Mouse (Mus musculus): Measurements from ENCODE around the gene Cux1.

Gene Cux1

GRCm38 (mm10) chr5:136363421-136363820 lies 203.9 kb downstream of the Cux1 start:
- DNase-seq = no peak

DNA sequence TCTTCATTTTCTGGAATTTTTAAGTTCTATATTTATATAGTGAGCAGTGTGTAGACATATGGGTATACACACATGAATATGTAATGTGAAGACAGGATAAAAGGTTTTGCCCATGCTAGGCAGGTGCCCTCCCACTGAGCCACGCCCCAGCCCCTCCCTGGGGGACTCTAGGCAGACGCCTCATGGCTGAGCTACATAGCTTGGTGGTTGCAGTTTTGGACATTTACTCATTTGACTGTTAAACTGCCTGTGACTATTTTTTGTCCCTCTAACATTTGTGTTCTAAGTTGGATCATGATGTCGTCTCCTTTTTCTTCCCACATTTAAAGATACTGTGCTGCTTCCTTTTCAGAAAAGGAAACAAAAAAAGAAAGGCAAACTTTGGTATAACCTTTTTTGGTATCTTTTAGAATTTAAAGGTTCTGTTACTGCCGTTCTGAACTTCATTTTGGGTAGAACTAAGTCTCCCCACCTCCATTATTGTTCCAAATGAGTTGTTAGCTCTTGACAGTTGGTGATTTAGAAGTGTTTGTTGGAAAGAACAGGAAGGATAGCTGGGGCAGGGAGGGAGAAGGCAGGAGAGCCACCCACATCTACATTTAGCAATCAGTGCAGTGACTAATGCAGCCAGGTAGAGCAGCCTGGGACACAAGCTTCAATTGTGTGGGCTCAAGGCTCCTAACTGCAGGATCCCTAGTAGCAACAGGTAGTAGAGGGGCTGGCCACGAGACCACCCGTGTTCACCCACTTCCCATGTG lies 204.6 kb downstream of the Cux1 start:
- DNase-seq = no peak

- no peak for DNase-seq
Observed at GRCm38 (mm10) chr5:136362021-136362420, 205.3 kb downstream of the Cux1 start.

- no peak for DNase-seq
Observed at GRCm38 (mm10) chr5:136357227-136357626, 210.1 kb downstream of the Cux1 start.

GRCm38 (mm10) chr5:136355583-136356126 lies 211.6 kb downstream of the Cux1 start:
- no peak for DNase-seq

- DNase-seq = no peak
Observed at GRCm38 (mm10) chr5:136354729-136355128, 212.6 kb downstream of the Cux1 start.

DNA sequence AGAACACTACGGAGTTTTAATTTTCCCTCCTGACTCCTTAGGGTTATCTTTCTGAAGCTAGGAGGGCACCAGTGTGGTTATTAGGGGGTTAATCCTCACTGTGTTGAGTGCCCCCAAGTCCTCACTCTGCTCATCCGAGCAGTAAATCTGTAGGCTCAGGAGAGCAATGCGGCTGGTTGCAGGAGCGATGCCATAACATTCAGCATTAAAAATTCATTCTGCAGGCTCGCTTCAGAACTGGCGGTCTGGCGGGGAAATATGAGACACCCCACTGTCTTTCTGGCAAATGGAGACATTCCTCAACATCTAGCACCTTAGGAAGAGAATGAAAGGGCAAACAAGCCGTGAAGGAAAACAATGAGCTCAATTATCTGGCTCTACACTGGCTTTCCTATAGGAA lies 214.2 kb downstream of the Cux1 start:
- DNase-seq = no peak

GRCm38 (mm10) chr5:136343156-136343890 lies 224.0 kb downstream of the Cux1 start:
- no peak for DNase-seq

DNA sequence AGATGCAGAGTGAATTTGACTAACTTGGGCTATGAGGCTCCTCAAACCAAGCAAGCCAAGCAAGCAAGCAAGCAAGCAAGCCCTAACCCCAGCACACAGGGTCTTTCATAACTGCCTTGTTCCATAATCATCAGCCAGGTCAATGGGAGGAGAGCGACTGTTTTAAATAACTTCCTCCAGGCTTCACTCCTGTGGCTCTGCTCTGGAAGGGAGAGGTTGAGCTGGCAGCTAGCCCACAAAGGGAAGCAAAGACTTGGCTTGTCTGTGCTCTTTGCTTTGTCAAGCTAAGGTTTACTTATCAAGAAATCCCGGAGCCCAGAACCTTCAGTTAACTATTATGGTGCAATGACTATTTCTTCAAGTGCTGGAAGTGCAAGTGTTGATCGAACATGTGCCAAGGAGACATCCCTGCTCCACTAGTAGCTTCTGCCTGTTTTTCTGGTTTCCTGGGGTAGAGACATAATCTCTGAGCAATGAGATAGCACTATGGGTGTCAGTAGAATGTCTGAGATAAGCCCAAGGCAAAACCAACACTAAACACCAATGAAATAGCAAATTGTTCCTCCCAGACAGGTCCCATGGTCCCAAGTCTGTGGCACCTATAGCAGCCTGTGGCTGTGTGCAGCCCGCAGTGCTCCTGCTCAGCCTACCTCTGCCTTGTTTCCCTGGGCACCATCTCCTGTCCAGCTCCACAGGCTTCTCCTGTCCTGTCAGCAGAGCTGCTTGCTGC lies 230.3 kb downstream of the Cux1 start:
- peak in 1 of 2 experiments; percentile 29 for DNase-seq

- DNase-seq = no peak
Observed at GRCm38 (mm10) chr5:136335681-136336080, 231.6 kb downstream of the Cux1 start.

DNA sequence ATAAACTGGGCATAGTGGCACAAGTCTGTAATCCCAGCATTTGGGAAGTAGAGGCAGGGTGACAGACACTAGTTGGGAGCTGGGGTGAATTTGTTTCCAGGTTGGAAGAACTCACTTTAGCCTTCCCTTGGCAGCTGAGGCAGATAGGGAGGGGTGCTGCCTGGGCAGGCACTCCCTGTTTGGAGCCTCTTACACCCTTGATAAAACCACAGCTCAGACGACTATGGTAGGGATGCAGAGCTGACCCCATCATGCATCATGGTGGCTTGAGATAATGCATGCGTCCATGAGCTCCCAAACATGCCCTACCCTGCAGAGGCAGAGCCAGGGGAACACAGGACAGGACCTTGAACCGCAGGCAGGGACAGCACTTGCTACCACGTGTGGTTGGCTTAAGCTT lies 232.5 kb downstream of the Cux1 start:
- DNase-seq = no peak

GRCm38 (mm10) chr5:136334051-136334450 lies 233.2 kb downstream of the Cux1 start:
- DNase-seq = no peak

GRCm38 (mm10) chr5:136332786-136333462 lies 234.4 kb downstream of the Cux1 start:
- no peak for DNase-seq

- no peak for DNase-seq
Observed at GRCm38 (mm10) chr5:136327736-136328135, 239.6 kb downstream of the Cux1 start.

GRCm38 (mm10) chr5:136326626-136327025 lies 240.7 kb downstream of the Cux1 start:
- DNase-seq = peak; percentile 10 to 30

- peak in 1 of 2 experiments; percentile 17 for DNase-seq
Observed at GRCm38 (mm10) chr5:136324506-136324905, 242.8 kb downstream of the Cux1 start.

- no peak for DNase-seq
Observed at GRCm38 (mm10) chr5:136321378-136321777, 245.9 kb downstream of the Cux1 start.

GRCm38 (mm10) chr5:136312566-136312965 lies 254.7 kb downstream of the Cux1 start:
- DNase-seq = no peak

DNA sequence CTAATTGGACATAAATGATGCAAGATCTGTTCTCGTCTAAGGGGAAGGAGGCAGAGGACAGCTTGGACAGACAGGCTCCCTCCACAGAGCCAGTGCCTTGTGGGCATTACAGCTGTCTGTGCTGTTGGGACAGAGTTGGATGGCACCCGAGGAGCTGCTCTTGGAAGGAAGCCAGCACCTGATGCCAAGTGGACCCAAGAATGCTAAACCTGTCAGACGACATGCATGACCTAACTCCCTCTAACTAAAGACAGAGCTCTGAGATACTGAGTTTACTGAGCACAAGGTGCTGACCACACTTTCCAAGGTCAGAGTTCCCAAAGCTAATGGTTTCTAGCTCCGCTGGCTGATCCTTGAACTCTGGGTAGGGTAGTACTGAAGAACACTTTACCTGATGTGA lies 255.1 kb downstream of the Cux1 start:
- DNase-seq = peak in 1 of 2 experiments; percentile 28

- DNase-seq = no peak
Observed at GRCm38 (mm10) chr5:136306254-136306653, 261.0 kb downstream of the Cux1 start.

GRCm38 (mm10) chr5:136303409-136303983 lies 263.8 kb downstream of the Cux1 start:
- DNase-seq = no peak

- DNase-seq = no peak
Observed at GRCm38 (mm10) chr5:136300880-136301279, 266.4 kb downstream of the Cux1 start.
